Mouse (Mus musculus): ENCODE measurements around the gene Dusp15.

Dusp15 gene

GRCm38 (mm10) chr2:152931456-152932160, 19.9 kb downstream of the Dusp15 start:
- no peak for DNase-seq (ENCODE audit: low spot score in 2 of 2)

- DNase-seq (ENCODE audit: low spot score in 2 of 2): no peak
Measured at GRCm38 (mm10) chr2:152930276-152930675, 21.2 kb downstream of the Dusp15 start.

GRCm38 (mm10) chr2:152928988-152929370, 22.5 kb downstream of the Dusp15 start:
- DNase-seq (ENCODE audit: low spot score in 2 of 2): no peak

- DNase-seq (ENCODE audit: low spot score in 2 of 2): no peak
Measured at GRCm38 (mm10) chr2:152928219-152928987, 23.1 kb downstream of the Dusp15 start.

- DNase-seq (ENCODE audit: low spot score in 2 of 2): no peak
Measured at GRCm38 (mm10) chr2:152927371-152927770, 24.1 kb downstream of the Dusp15 start.

- no peak for DNase-seq (ENCODE audit: low spot score in 2 of 2)
Measured at GRCm38 (mm10) chr2:152926896-152927295, 24.6 kb downstream of the Dusp15 start.

- DNase-seq (ENCODE audit: low spot score in 2 of 2): no peak
Measured at GRCm38 (mm10) chr2:152925189-152925872, 26.2 kb downstream of the Dusp15 start.

- DNase-seq (ENCODE audit: low spot score in 2 of 2): no peak
Measured at GRCm38 (mm10) chr2:152924543-152924942, 27.0 kb downstream of the Dusp15 start.

GRCm38 (mm10) chr2:152924128-152924527, 27.4 kb downstream of the Dusp15 start:
- no peak for DNase-seq (ENCODE audit: low spot score in 2 of 2)

- DNase-seq (ENCODE audit: low spot score in 2 of 2): no peak
Measured at GRCm38 (mm10) chr2:152923621-152924020, 27.9 kb downstream of the Dusp15 start.

- DNase-seq (ENCODE audit: low spot score in 2 of 2): no peak
Measured at GRCm38 (mm10) chr2:152922376-152922775, 29.1 kb downstream of the Dusp15 start.

- no peak for DNase-seq (ENCODE audit: low spot score in 2 of 2)
Measured at GRCm38 (mm10) chr2:152917671-152918070, 33.8 kb downstream of the Dusp15 start.

- DNase-seq (ENCODE audit: low spot score in 2 of 2): no peak
Measured at GRCm38 (mm10) chr2:152916111-152916510, 35.4 kb downstream of the Dusp15 start.

GRCm38 (mm10) chr2:152915453-152915852, 36.0 kb downstream of the Dusp15 start:
- no peak for DNase-seq (ENCODE audit: low spot score in 2 of 2)

- DNase-seq (ENCODE audit: low spot score in 2 of 2): peak; percentile 75 to 77
Measured at GRCm38 (mm10) chr2:152914310-152915120, 37.0 kb downstream of the Dusp15 start.

GRCm38 (mm10) chr2:152913471-152913870, 38.0 kb downstream of the Dusp15 start:
- no peak for DNase-seq (ENCODE audit: low spot score in 2 of 2)

- no peak for DNase-seq (ENCODE audit: low spot score in 2 of 2)
Measured at GRCm38 (mm10) chr2:152911432-152911831, 40.1 kb downstream of the Dusp15 start.

- no peak for DNase-seq (ENCODE audit: low spot score in 2 of 2)
Measured at GRCm38 (mm10) chr2:152911031-152911430, 40.5 kb downstream of the Dusp15 start, which contains the start of gene Mylk2. Gene Mylk2 (plus strand): TSS chr2:152911352.

- DNase-seq (ENCODE audit: low spot score in 2 of 2): no peak
Measured at GRCm38 (mm10) chr2:152909848-152910247, 41.6 kb downstream of the Dusp15 start.

- DNase-seq (ENCODE audit: low spot score in 2 of 2): no peak
Measured at GRCm38 (mm10) chr2:152907114-152907943, 44.2 kb downstream of the Dusp15 start.

All from natural killer cell, adult 2 months (primary cell).